Mouse (Mus musculus) megakaryocyte, embryonic 14.5 days (primary cell): Measurements from ENCODE around the gene Tshz3. TPM values are rescaled to one million over a fixed set of nuclear protein-coding genes. Genes with fewer than 3 reads are reported as not detected.

ENCODE experiments used
- H3K27me3 ChIP-seq: replicated peaks from 2 replicates; pipeline ENCODE3; 2012; ENCODE audit warnings: inconsistent platforms
- H3K36me3 ChIP-seq: replicated peaks from 2 replicates; pipeline ENCODE3; 2012; ENCODE audit warnings: low read length, inconsistent platforms, mixed read lengths
- H3K4me1 ChIP-seq: 2 replicates; pipeline ENCODE4 v1.6.1; 2012; ENCODE audit warnings: inconsistent platforms
- H3K4me3 ChIP-seq: replicated peaks from 2 replicates; pipeline ENCODE3; 2012; ENCODE audit warnings: moderate library complexity, mild to moderate bottlenecking, inconsistent platforms
- H3K9me3 ChIP-seq: 2 replicates; pipeline ENCODE4 v1.6.1; 2012; ENCODE audit warnings: inconsistent platforms
- FLI1 ChIP-seq: IDR thresholded peaks from 2 replicates; pipeline ENCODE4 v1.6.1; 2012; ENCODE audit warnings: low read length, inconsistent platforms, mixed read lengths
- GATA1 ChIP-seq: IDR thresholded peaks from 3 replicates; pipeline ENCODE4 v1.6.1; 2012; ENCODE audit warnings: mixed read lengths, low read length, inconsistent platforms, borderline replicate concordance
- polyA plus RNA-seq: library from polyadenylated mRNA; stranded (reverse); fragments of >175 nt; gene quantifications from 2 replicates; pipeline ENCODE4 v1.2.3, GENCODE M21; 2012; ENCODE audit warnings: low replicate concordance; ENCODE audit not compliant: insufficient read depth

The Tshz3 gene
- polyA plus RNA-seq, 1 experiment: not detected

- Histone ChIP-seq H3K27me3 (no peaks in the 10 kb centered on the region), H3K4me3 (no peak overlapping the region), H3K4me1 (no peaks in the 10 kb centered on the region), H3K36me3 (no peaks in the 10 kb centered on the region), H3K9me3 (peaks cover 57% of the 10 kb centered on the region)
- TF ChIP-seq GATA1 (no peak), FLI1 (no peak)
These were observed 69.7 kb downstream of the Tshz3 start for GRCm38 (mm10) chr7:36767501-36768092.

- Histone ChIP-seq H3K9me3 (peaks cover 46% of the 10 kb centered on the region), H3K4me1 (no peaks in the 10 kb centered on the region)
- no peak for TF ChIP-seq GATA1
- no peak for TF ChIP-seq FLI1
These were observed 75.2 kb downstream of the Tshz3 start for GRCm38 (mm10) chr7:36773086-36773485.

GRCm38 (mm10) chr7:36776956-36777355, 79.0 kb downstream of the Tshz3 start:
- Histone ChIP-seq H3K4me3 (no peak overlapping the region), H3K36me3 (no peaks in the 10 kb centered on the region), H3K4me1 (no peaks in the 10 kb centered on the region), H3K9me3 (peaks cover 29% of the 10 kb centered on the region), H3K27me3 (no peaks in the 10 kb centered on the region)
- TF ChIP-seq GATA1 (no peak), FLI1 (no peak)

More at GRCm38 (mm10) chr7:36773086-36773485, 75.2 kb downstream of the Tshz3 start:
- no peaks in the 10 kb centered on the region for H3K36me3 ChIP-seq
- H3K4me3 ChIP-seq: no peak overlapping the region
- no peaks in the 10 kb centered on the region for H3K27me3 ChIP-seq

GRCm38 (mm10) chr7:36778456-36778855, 80.5 kb downstream of the Tshz3 start:
- Histone ChIP-seq H3K9me3 (peaks cover 29% of the 10 kb centered on the region), H3K36me3 (no peaks in the 10 kb centered on the region), H3K4me1 (no peaks in the 10 kb centered on the region), H3K4me3 (no peak overlapping the region), H3K27me3 (no peaks in the 10 kb centered on the region)
- no peak for TF ChIP-seq FLI1
- TF ChIP-seq GATA1: no peak

GRCm38 (mm10) chr7:36784243-36784773, 86.4 kb downstream of the Tshz3 start:
- no peak overlapping the region for H3K4me3 ChIP-seq
- H3K27me3 ChIP-seq: no peaks in the 10 kb centered on the region
- TF ChIP-seq GATA1: no peak
- no peak for TF ChIP-seq FLI1
- no peaks in the 10 kb centered on the region for H3K36me3 ChIP-seq
- H3K9me3 ChIP-seq: peaks cover 35% of the 10 kb centered on the region
- H3K4me1 ChIP-seq: no peaks in the 10 kb centered on the region

- H3K4me3 ChIP-seq: no peak overlapping the region
- no peak for TF ChIP-seq GATA1
- no peak for TF ChIP-seq FLI1
- H3K27me3 ChIP-seq: no peaks in the 10 kb centered on the region
- H3K36me3 ChIP-seq: no peaks in the 10 kb centered on the region
- H3K9me3 ChIP-seq: peaks cover 40% of the 10 kb centered on the region
- no peaks in the 10 kb centered on the region for H3K4me1 ChIP-seq
These were observed 88.9 kb downstream of the Tshz3 start for GRCm38 (mm10) chr7:36786713-36787421.

- no peaks in the 10 kb centered on the region for H3K36me3 ChIP-seq
- H3K9me3 ChIP-seq: peaks cover 42% of the 10 kb centered on the region
- TF ChIP-seq GATA1: no peak
- TF ChIP-seq FLI1: no peak
- peak overlapping the region; percentile 33 for H3K4me3 ChIP-seq
- no peaks in the 10 kb centered on the region for H3K4me1 ChIP-seq
- no peaks in the 10 kb centered on the region for H3K27me3 ChIP-seq
These were observed 98.7 kb downstream of the Tshz3 start for GRCm38 (mm10) chr7:36796392-36797187.
